Mouse (Mus musculus): ENCODE measurements at regions not wholly inside any gene's neighbourhood (a gene's known extent, or its start where the extent isn't known, plus 50 kb on each side); places are given as distances from the start of the nearest gene placed in this dataset.

DNA sequence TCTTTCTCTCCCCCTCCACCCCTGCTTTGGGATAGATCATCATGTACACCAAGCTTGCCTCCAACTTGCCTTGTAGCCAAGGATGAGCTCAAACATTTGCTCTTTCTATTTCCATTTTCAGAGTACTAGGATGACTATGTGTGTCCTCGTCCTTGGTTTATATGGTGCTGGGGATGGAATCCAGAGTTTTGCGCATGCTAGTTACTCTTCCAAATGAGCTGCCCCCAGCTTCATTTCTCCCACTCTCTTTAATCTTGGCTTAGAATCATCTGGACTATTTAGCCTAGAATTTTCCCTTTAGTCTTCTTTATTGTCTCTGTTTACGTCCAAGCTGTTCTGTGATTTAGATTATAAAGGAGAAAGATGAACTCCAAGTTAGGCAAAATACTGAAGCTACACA lies 349.2 kb downstream of the Nucb2 start:
- in situ Hi-C loops (cut with MboI, MseI): no loop called here

- in situ Hi-C loops (cut with MboI, MseI): no loop called here
Measured at GRCm38 (mm10) chr7:116857141-116857540, 353.0 kb downstream of the Nucb2 start.

GRCm38 (mm10) chr7:116857744-116858143 lies 353.6 kb downstream of the Nucb2 start:
- in situ Hi-C loops (cut with MboI, MseI): no loop called here

DNA sequence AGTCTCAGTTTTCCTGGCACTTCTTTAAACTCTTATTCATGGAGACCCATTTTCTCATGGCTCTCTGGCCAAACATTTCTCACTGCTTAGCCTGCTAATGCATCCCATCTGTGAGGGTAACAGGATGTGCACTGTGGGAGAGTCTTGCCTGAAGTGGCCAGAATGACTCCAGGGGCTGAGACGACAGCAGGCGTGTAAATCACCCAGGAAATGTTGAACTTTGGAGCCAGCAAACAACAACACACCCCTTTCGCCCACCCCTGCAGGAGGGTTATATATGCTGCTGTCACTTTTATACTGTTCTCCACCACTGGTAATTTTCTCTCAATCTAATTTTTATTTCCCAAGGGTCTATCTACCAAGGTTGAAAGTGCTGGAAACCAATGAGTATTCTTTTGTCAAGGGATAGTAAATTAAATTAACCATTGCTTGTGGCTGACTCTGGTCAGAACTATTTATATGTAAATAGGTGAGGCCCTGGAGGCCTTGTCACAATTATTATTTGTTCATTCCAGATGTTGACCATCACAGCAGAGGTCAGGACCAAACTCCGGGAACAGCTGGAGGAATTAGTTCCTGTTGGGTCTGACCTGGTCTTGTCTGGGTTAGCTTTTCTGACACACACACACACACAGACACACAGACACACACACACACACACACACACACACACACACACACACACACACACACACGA lies 378.2 kb downstream of the Nucb2 start:
- in situ Hi-C loops (cut with MboI, MseI): no loop called here

GRCm38 (mm10) chr7:116893846-116894245 lies 389.7 kb downstream of the Nucb2 start:
- in situ Hi-C loops (cut with MboI, MseI): no loop called here

- in situ Hi-C loops (cut with MboI, MseI): no loop called here
Measured at GRCm38 (mm10) chr7:116915797-116916196, 411.6 kb downstream of the Nucb2 start.

GRCm38 (mm10) chr7:116917921-116918670 lies 413.9 kb downstream of the Nucb2 start:
- in situ Hi-C loops (cut with MboI, MseI): no loop called here

DNA sequence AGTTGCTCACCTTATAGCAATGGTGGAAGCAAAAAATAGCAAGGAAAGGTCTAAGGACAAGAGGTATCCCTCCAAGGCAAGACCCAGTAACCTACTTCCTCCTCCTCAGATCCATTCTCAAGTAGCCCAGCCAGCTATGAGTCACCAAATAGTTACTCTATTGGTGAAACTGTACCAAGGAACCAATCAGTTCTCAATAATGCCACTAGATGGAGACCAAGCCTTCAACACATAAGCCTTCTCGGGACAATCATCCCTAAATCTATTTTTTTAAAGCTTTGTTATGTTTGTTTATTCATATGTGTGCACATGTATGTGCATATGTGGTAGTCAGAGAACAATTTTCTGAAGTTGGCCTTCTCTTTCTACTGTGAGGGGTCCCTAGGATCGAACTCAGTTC lies 434.3 kb upstream of the Xylt1 start:
- in situ Hi-C loops (cut with MboI, MseI): no loop called here

- in situ Hi-C loops (cut with MboI, MseI): no loop called here
Measured at GRCm38 (mm10) chr7:116959196-116959895, 421.4 kb upstream of the Xylt1 start.

GRCm38 (mm10) chr7:116963839-116964238 lies 416.9 kb upstream of the Xylt1 start:
- in situ Hi-C loops (cut with MboI, MseI): no loop called here

DNA sequence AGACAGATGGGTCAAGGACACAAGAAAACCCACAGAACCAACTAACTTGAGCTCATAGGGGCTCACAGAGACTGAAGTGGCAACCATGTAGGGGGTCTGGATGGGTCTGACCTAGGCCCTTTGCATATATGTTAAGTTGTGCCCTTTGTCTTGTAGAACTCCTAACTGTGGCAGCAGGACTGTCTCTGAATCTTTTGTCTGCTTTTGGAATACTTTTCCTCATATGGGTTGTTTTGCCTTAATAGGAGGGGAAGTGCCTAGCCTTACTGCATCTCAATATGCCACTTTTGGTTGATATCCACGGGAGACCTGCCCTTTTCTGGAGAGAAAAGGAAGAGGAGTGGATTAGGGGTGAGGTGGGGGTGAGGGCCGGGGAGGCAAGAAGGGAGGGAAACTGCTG lies 389.4 kb upstream of the Xylt1 start:
- in situ Hi-C loops (cut with MboI, MseI): no loop called here

DNA sequence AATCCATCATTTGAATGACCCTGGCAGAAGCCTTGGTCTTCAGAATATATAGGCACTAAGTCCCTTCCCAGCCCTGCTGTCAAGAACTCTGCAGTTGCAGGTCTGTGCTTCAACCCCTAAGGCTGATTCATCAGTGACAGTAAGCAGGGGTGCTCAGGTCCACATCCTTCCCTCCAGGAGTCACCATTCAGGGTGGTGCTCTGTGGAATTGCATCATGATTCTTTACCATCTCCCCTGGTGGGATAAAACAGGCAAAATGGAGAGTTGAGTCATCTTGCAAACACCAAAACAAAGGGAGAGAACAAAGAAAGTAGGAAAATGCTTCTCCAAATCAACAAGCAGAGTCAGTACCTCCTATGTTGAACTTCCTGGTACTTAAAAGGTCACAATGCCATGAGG lies 388.6 kb upstream of the Xylt1 start:
- in situ Hi-C loops (cut with MboI, MseI): no loop called here

DNA sequence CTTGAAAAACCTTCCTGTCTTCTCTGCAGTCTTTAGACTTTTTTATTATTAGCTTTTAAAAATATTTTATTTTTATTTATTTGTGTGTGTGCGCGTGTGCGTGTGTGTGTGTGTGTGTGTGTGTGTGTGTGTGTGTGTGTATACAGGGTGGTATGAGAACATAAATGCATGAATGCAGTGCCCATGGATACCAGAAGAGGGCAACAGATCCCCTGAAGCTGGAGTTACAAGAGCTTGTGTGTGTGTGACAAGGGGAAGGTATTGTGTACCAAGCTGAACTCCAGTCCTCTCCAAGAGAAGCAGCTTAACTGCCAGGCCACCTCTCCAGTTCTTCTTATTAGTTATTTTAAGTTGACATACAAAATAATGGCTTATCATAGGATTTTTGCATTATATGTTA lies 385.0 kb upstream of the Xylt1 start:
- in situ Hi-C loops (cut with MboI, MseI): no loop called here

GRCm38 (mm10) chr7:117003167-117003566 lies 377.6 kb upstream of the Xylt1 start:
- in situ Hi-C loops (cut with MboI, MseI): no loop called here

DNA sequence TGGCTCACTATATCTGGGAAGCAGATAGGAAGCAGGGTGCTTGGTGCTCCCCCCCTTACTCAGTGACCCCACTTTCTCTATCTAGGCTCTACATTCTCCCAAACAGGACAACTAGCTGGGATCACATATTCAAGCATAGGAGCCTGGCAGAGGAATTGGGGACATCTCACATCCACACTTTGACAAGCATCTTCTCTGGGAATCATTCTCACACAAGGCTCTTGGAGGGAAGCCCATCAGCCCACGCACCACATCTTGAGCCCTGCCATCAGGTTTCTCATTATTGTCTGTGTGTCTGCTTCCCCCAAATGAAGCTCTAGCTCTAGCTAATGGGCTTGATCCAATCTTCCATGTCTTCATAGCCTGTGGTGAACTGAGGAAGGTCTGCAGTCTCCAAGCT lies 362.4 kb upstream of the Xylt1 start:
- in situ Hi-C loops (cut with MboI, MseI): no loop called here

DNA sequence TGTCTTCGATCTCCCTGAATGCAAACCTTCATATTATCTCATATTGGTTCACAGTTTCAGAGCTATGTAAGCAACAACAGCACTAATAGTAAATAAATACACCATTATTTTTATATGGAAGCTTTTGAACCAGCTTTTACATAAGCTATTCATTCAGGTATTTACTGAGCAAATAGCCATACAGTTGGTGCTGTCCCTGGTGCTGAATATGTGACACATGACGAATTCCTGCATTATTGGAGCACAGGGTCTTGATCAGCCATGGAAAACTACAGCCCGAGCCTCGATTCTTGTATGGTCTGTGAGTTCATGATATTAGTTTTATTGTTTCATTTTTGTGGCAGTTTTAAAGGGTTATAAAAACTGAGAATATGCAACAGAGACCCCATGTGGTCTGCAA lies 359.1 kb upstream of the Xylt1 start:
- in situ Hi-C loops (cut with MboI, MseI): no loop called here

DNA sequence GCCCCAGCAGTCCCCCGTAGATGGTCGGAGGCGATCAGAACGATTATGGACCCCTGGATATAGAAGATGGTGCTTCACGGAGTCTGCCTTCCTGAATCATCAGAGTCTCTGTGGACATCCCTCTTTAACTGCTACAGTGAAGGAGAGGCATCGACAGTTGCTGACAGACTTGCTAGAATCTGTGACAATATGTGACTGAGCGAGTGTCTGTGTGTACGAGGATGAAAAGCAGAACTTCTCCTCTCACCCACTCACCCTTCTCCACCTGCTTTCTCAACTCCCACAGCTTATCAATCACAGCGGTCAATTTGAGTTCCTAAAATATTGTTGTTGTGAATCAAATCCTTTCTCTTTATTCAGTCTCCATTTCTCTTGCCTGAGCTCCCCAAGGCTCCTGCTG lies 335.9 kb upstream of the Xylt1 start:
- in situ Hi-C loops (cut with MboI, MseI): no loop called here

DNA sequence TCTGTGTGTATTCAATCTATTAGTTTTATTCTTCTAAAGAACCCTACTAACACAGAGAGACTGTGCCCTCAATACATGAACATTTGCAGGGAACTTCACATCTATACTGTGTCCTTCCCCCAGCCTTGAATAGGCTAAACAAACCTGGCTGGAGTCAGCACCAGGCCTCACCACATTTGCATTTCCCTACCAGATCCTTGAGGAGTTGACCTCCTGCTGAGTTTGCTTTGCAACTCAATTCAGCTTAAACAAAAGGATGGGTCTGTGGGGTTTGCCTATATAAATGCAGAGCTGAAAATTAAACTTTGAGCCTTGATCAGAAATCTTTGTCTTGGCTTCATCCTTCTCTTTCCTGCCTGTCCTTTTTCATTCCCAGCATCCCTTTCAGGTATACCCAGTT lies 331.5 kb upstream of the Xylt1 start:
- in situ Hi-C loops (cut with MboI, MseI): no loop called here

DNA sequence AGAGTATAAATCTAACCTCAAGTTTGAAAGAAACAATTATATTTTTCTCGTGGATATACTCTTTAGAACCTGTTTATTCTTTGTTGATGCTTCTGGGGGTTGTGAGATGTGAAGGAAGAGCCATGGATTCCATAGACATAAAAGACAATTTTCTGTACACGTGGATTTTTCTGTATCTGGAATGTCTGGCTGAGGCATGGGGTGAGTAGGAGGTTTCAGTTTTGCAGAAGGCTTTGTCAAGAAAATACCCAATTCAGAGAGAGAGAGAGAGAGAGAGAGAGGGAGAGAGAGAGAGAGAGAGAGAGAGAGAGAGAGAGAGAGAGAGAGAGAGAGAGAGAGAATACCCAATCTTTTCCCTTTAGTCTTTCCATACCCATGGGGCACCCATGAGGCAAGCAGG lies 315.0 kb upstream of the Xylt1 start:
- in situ Hi-C loops (cut with MboI, MseI): no loop called here

GRCm38 (mm10) chr7:117090911-117091550 lies 289.7 kb upstream of the Xylt1 start:
- in situ Hi-C loops (cut with MboI, MseI): no loop called here

- in situ Hi-C loops (cut with MboI, MseI): no loop called here
Measured at GRCm38 (mm10) chr7:117092860-117093259, 287.9 kb upstream of the Xylt1 start.

- in situ Hi-C loops (cut with MboI, MseI): no loop called here
Measured at GRCm38 (mm10) chr7:117097618-117098017, 283.2 kb upstream of the Xylt1 start.
